Mouse (Mus musculus): Measurements from ENCODE around the gene Pde1b.

Gene Pde1b

DNA sequence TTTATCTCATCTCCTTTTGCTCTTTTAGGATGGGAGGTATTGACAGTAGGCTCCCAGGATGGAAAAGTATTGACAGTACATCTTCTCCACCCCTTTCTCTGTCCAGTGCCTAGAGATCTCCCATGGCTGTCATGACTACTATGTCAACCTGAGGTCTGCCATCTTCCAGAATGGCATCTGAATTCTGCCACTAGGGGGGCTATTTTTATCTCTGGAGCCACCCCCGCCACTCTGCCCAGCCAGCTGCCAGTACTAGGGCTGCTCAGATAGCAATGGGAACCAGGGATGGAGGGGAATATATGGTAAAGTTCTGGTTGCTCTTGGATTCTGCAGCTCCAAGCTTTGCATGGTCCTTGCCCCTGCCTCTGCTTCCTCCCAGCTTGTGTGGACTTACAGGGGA is 8.8 kb downstream of the Pde1b start:
- DNase-seq = no peak

DNA sequence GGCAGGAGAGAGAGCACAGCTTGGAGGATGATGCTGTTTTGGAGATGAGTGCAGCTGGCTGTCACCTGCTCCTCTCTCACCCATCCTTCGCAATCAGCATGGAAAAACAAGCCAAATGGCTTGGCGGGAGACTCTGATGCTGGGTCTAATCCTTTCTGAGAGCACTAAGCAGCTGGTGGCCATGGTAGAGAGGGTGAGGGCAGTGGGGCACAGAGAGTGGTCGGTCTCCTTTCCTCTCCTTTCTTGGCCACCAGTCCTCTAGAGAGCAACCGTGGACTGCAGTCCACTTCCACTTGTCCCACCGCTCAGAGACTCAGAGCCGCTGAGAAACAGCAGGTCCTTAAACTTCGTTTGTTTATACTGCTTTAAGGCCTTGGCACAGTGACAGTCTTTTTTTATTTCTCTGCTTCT is 10.8 kb downstream of the Pde1b start:
- no peak for DNase-seq

DNA sequence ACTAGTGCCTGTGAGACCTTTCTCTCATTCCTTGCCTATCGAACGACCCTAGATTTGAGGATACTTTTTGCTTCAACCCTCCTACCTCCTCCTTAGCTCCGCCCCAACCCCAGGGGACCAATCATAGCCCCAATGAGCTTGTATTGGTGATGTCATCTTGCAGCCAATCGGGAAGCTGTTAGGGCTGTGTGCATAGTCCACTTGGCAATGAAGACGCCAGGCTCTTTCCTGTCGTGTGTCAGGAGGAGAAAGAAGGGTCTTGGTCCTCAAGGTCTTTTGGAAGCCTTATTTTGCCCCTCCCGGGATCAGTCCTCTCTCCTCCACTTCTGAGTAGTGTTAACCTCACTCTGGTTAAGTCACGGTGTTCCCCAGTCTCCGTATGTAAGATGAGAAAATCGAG is 11.3 kb downstream of the Pde1b start:
- peak; percentile 68 for DNase-seq

DNA sequence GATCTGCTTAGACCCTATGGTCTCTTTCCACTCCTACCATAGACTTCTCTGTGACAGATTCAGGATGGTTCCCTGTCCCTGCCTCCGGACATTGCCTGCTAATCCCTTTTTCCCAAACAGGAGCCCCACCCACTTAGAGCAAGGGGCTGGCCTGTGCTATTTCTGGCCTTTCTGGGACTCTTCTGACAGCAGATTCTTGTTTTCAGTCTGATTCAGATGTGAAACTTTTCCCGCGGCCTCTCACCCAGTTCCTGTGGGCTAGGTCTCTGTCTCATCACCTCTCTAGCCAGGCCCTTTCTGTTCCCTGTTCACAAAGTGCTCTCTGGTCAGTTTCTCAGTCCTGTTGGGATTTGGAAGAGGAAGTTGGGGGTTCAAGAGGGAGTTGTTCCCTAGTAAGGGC is 12.1 kb downstream of the Pde1b start:
- DNase-seq = no peak

DNA sequence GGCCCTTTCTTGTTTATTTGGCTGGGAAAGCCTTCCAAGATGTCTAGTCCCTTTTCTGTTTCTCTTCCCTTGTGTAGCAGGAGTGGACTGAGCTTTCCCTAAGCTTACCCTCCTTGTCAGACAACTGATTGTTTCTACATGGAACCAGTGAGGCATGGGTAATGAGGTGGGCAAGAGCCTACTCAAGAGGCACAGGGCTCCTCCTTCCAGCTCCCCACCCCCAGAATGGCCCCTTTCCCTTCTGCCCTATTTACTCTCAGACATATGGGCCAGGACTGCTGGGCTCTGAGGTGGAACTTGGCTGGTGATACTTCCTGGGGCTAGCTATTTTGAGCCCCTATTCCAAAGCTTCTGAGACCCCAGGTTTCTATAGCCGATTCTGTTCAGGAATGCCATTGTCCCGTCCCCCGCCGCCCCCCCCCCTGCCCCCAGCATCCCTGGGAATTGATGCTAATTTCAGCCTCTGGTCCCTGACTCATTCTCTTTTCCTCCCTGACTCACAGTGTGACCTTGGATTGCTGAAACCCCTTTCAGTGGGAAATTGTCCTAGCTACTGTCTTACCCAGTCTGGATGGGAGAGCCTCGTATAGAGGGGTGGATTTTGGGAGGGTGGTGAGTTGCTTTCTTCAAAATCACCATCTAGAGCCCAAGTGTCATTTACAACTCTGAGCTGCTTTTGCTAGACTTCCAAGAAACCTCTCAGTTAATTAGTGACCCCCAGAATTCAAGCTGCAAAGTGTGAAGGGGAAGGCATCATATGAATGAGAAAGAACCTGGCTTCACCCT is 16.0 kb downstream of the Pde1b start:
- DNase-seq = no peak

DNA sequence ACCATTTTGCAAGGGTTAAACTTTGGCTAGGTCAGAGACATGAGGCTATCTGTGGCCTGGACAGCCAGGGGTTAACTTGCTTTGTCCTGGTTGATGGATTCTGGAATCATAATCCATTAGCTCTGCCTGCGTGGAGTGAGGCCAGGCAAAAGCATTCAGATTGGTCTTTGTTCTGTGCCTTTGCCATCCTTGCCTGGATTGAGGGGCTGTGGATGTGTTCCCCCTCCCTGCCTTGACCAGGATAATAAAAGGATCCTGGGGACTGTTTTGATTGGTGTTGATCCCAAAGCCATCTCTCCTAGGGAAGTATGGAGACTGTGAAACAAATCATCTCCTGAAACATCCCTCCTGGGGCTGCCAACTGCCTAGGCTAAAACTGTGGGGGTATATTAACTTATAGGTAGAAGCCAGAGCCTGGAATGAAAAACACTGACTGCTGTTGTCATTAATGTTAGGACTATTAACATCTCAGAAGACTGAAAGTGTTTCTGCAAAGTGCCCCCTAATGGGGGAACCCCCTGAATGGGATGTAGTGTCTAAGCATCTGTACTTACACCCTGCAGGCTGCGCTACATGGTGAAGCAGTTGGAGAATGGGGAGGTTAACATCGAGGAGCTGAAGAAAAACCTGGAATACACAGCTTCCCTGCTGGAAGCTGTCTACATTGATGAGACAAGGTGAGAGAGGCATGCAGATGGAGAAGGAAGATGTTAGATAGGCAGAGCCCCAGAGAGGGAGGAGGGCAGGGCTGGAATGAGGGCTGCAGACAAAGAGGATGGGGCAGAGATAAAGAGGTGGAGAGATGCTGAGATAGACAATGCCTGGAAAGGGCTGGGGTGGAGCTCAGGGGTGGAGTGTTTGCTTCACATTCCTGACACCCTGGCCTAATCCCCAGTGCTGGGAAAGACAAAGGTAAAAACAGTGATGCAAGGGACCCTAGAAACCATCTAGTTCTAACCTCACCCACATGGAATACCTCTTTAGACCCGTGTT is 16.8 kb downstream of the Pde1b start:
- DNase-seq = no peak

DNA sequence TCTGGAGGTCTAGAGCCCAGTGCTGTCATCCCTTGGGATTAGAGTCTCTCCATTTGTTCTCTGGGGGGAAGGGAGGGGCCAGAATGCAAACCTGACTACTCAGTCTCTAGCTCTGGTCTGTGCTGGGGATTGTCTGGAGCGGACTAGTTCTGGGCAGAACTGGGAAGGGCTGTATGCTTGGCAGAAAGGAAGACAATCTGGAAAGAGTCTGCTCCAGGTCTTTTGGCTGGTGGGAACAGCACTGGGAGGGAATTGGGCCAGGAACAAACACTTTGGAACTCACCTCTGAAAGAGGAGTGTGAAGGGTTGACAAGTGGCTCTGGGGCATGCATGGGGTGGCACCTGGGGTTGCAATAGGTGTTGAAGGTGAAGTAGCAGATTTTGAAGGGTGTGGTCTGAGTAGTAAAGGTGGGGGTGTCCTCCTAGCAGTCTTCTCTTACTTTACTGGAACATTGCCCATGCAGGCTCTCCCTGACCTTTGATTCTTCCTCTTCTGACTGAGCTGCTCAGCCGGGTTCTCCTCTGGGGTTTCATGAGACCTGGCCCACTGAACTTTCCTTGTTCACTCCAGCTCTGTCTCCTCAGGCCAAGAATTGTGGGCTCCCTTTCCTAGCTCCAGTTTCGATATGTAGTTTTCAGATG is 19.7 kb downstream of the Pde1b start:
- no peak for DNase-seq

DNA sequence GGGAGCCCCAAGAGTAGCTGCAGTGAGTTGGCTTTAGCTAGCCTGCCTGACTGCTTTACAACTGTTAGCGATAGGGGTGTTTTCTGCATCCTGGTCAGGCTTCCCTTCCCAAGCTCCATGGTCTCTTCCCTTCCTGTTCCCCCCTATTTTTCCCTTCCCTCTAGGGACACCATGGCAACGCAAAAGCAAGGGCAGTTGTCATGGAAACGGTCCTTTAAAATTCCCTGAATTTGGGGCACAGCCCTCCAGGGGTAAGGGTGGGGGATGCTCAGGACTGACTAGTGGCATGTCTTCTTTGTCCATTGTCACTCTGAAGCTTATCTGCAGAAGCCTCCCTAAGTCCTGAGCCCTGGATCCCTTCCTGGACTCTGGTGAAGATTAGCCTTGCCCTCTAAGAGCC is 20.3 kb downstream of the Pde1b start:
- no peak for DNase-seq

DNA sequence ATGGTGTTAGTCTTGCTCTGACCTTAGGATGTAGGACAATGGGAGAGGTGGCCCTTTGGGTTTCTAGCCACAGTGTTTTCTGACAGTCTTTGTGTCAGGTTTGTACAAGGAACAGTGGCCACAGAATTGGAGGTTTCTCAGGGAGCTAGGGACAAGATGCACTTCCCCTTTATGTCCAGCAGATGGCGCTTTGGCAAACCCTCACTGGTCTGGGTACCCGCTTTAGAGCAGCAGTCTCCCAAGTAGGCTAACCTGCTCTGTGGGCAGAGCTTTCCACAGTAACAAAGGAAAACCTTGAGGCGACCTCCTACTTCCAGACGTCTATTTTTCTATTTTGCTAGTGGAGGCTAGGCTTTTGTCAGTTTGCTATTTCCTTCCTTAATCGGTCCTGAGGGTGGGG is 27.5 kb downstream of the Pde1b start:
- peak; percentile 30 for DNase-seq

DNA sequence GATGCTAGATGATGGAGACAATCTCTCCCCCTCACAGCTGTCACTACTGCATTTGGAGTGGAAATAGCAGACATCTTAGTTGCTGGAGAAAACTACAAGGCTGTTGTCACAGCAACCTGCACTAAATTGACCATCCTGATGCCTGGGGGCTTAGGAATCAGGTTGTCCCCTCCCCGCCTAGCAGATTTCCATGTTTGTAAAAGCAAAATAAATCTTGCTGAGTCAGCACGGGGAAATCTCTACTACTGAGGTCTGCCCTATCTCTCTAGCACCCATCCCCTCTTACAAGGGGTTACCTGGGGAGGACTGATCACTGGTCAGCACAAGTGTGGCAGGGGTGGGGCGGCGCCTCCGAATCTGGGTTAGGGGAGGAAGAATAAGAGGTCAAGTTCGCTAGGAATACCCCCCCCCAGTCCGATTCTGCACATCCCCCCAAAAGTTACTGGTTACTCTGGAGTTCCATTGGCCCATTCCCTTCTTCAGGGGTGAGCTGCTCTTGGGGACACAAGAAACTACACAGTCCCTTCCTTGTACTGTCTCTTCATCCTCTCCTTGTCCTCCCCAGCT is 31.3 kb downstream of the Pde1b start:
- DNase-seq = no peak

DNA sequence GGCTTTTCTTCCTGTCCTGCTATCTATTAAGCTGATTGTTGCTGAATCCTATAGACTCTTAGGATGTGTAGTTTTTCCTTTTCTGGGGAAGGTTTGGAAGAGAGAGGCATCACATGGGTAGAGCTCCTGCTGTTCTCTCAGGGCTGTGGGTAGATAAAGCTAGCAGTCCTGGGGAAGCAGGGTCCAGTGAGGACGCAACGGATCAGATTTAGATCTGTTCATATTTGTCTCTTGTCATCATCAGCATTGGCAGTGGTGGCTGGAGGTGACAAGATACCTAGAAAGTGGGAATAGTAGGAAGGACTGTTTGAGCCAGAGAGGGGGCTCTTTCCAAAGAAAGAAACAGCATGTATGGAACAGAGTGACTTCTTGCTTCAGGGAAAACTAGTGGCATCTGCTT is 32.2 kb downstream of the Pde1b start:
- DNase-seq = no peak

DNA sequence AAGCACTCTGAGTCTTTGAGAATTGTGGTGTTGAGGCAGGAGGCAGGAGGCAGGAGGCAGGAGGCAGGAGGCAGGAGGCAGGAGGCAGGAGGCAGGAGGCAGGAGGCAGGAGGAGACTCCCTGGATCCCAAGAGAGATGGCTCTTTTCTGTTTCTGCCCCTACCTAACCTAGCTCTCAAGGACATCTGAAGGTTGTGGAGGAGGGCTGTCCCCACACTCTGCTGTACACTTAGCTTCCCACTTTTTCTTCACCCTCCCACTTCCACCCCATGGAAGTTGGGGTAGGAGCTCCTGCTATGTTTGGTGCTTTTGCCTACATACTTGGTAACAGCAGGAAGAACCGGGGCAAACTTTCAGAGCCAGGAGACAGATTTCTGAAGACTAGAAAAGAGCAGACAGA is 33.0 kb downstream of the Pde1b start:
- DNase-seq = no peak

DNA sequence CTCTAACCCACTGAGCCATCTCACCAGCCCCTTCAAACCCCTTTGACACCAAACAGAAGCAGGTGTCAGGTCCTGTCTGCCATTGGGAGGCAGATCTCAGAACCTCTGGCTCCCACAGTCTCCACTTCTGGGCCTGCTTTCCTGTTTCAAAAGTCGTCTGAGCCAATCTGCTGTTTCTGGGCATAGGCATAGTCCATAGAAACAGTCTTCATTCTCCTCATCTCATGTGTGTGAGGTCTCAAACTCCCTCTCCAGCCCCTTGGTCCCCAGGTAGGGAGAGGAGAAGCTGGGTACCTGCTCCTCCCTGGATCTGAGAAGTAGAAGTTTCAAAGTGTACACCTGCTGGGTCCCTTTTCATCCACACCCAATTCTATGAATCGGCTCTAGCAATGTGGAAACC is 33.6 kb downstream of the Pde1b start:
- DNase-seq = no peak

DNA sequence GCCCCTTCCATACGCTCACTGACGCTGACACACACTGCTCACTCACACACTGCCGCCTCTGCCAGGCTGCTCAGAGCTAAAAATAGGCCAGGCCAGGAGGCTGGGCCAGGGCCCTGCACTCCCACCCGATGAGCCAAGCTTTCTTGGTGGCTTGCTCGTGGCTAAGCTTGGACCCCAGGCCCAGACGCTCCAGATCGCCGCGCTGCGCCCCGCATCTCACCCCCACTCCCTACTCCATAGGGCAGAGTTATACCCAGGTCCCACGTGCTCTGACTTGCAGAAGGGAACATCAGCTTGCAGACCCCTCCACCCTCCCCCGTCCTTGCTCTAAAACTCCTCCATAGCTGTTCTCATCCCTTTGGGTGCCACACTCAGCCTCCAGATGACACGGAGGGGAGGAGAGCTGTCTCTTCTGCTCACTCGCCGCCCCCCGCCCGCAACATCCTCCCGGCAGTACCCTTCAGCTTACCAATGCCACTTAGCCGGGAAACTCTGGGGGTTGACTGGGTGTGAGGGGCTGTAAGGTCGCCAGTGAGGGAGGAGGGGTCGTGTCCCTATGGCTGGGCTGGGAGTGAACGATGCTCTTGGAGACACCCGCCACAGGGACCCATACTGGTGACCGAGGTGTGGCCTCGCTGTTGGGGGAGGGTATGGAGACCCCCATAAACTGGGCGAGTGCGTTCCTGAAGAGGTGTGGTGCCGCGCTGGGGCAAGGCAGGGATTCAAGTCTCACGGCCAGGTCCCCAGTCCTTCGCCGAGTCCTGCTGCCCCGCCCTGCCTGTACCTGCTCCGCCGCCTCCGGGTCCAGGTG is 34.4 kb downstream of the Pde1b start:
- no peak for DNase-seq

DNA sequence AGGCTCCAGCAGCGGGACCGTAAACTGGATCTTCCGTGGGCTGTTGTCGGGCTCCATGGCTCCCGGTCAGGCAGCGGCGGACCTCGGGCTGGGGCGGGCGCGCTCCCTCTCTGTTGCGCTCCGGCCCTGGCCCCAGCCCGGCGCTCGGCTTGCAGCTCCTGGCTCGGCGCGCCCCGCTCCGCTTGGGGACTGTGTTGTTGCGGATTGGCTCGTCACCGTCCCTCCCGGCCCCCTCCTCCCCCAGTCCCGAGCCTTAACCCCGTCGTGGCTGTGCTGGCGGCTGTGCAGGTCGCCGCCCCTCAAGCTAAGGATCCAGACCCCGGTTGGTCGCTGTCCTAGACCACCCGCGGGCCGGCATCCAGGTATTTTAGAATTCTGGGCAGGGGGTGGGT is 35.0 kb downstream of the Pde1b start, which contains the start of gene Ppp1r1a:
Ppp1r1a (minus strand) TSS at position 182 of the 392 bp plus-strand sequence.
- DNase-seq = no peak

DNA sequence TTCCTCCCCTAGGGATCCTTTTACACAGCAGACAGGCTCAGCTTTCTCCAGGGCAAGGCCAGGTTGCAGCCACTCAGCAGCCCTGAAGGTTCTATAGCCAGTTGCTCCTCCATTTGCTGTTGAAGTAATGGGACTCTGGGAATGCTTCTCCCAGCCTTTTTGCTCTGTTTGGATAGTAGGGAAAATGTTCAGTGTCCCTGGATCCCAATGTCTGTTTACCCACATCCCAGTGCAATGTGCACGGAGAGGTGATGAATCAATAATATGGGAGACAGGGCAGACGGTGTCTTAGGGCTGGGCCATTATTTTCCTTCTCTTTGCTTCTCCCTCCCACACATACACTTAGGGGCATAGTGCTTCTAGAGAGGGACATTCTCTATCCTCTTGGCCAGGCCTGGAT is 36.4 kb downstream of the Pde1b start:
- no peak for DNase-seq

DNA sequence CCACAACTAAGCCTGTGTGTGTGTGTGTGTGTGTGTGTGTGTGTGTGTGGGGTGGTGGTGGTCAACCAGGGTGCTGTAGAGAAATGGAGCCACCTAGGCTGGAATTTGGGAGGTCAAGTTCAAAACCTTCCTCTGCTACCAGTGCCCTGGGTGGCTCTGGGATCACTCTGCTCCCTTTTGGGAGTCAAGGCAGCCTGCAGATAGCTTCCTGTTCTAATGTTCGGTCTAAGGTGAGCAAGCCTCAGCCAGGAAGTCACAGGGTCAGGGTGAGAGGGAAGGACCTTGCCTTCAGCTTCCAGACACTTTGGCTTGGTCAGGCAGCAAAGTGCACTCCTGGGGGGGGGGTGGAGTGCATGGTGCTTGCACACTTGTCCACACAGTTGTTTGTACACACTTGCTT is 37.8 kb downstream of the Pde1b start:
- DNase-seq = no peak

DNA sequence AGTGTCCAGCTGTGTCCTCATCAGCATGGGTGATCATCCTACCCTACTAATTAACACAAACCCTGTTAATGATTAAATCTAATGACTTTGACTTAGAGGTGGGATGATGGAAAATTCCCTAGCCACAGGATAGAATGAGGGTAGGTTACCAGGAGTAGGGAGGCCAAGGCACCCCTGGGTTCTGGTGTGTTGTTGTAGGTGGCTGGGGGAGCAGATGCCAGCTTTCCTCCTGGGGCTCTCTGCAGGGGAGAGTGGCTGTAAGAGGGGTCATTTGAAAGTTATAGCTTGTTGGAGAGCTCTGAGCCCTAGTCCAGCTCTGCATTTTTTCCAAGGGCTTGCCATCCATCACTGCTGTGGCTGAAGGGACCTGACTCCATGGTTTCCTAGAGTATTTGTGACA is 39.7 kb downstream of the Pde1b start:
- no peak for DNase-seq

DNA sequence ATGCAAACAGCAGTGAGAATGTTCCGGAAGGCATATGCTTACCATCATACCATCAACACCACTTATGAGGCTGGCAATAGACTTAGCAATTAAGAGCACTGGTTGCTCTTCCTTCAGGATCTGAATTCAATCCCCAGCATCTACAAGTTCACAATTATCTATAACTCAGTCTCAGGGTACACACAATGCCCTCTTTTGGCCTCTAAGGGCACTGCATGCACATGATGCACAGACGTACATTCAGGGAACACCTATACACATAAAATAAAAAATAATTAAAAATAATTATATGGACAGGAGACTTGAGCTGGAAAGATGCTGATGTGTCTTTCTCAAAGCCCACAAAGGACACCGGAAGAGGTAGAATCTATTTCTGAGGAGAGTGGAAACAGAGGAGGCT is 45.1 kb downstream of the Pde1b start:
- DNase-seq = no peak

DNA sequence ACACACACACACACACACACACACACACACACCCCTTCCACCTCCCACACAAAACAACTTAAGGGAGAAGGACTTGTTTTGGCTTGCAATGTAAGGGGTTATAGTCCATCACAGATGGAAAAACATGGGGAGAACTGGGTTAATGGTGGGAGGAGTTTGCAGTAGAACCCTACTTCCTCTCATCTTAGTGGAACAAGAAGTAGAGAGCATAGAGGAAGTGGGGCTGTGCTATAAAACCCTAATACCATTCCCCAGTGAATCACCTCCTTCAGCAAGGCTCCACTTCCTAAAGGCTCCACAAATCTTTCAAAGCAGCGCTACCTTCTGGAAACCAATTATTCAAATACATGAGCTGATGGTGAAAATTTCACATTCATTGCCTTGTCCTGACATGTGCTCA is 46.6 kb downstream of the Pde1b start:
- no peak for DNase-seq

DNA sequence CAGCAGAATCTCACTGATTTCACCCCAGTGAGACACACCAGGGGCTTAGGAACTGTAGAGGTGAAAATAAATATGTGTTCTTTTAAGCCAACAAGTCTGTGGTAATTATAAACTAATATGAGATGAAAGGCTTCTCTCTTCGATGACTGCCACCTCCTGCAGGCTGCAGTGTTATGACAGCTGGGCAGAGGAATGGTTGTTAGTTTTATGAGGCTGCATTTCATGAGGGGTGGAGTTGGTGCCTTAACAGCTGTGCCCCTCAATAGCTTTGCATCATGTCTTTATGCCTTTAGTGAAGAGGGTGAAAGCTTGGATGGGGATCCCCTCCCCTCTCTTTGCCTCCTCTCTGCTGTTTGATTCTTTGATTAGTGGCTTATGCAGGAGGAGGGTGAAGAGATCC is 48.2 kb downstream of the Pde1b start:
- DNase-seq = no peak

DNA sequence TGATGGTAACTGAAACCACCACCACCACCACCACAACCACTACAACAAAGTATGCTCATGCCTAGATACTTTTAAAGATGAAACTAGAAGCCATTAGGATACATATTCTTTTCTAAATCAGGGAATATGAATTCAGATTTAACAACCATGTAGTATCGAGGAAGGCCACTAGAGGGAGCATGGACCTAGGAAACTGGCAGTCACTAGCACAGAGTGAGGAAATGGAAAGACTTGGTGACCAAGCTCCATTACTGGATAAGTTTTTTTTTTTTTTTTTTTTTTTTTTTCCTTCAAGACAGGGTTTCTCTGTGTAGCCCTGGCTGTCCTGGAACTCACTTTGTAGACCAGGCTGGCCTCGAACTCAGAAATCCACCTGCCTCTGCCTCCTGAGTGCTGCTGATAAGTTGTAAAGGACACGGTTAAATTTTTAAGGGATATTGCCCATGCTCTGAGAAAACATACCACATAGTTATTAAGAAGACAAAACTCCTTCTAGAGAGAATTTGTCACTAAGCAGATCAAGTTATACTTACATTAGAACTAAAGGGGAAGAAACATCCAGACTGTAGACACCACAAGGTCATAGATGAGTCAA is 49.4 kb downstream of the Pde1b start:
- DNase-seq = peak; percentile 50

Measured in thymus, postnatal 14 days (tissue).